Mouse (Mus musculus): ENCODE measurements around the gene Armc3. TPM values are rescaled to one million over a fixed set of nuclear protein-coding genes. Genes with fewer than 3 reads are reported as not detected.
A peak's percentile ranks its signal among the peaks of the same experiment; 100 is the strongest.

Gene Armc3
- polyA plus RNA-seq (2015; fragmentation: Nextera tagmentation; extraction: Ambion mirVana): 0.26 and 0.34 TPM in 2 replicates

DNA sequence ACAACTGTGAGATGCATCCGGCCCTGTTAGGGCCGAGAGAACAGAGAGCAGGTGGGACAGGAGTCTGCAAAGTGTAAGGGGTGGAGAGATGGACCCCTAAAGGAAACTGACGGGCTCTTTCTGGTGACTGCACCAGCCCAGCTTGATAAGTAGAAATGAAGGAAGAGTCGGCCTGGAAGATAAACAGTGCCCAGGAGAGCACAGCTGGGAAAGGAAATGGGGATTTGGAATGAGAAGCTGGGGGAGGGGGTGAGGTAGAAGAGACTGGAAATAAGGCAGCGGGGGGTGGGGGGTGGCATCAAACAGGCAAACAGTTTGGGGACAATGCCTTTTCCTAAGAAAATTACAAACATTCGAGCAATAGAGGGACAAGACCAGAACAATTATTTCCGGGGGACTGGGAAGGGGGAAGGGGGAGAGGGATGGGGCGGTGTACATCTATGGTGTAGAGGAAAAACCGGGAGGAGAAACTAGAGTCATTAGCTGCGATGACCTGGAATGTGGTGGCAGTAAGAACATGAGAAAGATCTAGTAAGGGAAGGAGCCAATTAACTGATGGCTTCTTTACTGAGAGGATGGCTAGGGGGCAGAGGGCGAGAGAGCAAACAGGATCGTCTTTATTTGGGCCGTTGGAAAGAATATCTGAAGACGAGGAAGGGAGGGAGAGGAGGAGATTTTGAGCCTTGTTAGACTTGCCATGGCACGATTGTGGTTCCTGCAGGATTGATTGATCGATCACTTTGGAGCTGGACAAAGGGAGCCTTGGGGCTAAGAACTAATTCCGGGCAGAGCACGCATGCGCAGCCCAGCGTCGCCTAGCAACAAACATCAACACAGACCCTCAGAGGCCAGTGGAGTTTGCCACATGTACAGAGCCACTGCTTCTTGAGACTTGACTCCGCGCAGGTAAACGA, at the start of gene Armc3:
Gene Armc3, plus strand, starts transcription at position 851 of the 914 bp plus-strand sequence.
- no peak for TF ChIP-seq CTCF (IDR thresholded peaks at IDR 0.05; ENCODE audit: low read depth)
- Histone ChIP-seq H3K9ac (ENCODE audit: low read depth, low read length) (peak within 1 kb of the TSS; percentile 53; the same call in 1 of the 2 replicates), H3K4me1 (replicated peaks; ENCODE audit: insufficient read depth, low read length) (no peaks in the 10 kb centered on the region), H3K9me3 (replicated peaks; ENCODE audit: low read length) (no peaks in the 10 kb centered on the region), H3K27me3 (ENCODE audit: insufficient read depth, low read length) (no peaks in the 10 kb centered on the region), H3K27ac (no peak within 1 kb of the TSS), H3K36me3 (ENCODE audit: insufficient read depth, low read length) (no peaks in the 10 kb centered on the region), H3K4me2 (ENCODE audit: low read length) (peak within 1 kb of the TSS; percentile 72), H3K4me3 (replicated peaks; ENCODE audit: low read depth, low read length) (peak within 1 kb of the TSS; percentile 44)
- peak; percentile 84 for DNase-seq (ENCODE audit: low spot score)
- 17% methylated on average over 24 of the region's 24 CpGs for WGBS
- peak; percentile 93 for ATAC-seq (replicated peaks; ENCODE audit: low FRiP score, low read depth)

DNA sequence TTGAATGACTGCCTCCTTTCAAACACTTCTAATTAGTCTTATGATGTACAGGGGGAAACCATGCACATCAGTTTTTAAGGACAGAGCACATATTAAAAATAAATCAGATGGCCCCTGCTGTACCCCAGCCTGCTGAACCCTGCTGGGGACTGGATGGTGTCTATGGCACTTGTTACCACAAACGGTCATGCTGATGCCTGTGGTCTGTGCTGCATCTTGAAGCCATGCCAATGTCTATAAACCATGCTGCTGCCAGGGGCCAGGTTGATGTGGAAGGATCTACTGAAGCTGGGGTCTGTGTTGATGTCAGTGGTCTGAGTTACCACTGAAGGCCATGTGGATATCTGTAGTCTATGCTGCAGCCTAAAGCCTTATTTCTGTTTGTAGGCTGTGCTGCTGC, 46.4 kb upstream of the Armc3 start:
- no peak overlapping the region for H3K27ac ChIP-seq
- no peaks in the 10 kb centered on the region; the same call in 1 of the 2 replicates for H3K4me1 ChIP-seq (replicated peaks; ENCODE audit: insufficient read depth, low read length)
- no peak for ATAC-seq (replicated peaks; ENCODE audit: low FRiP score, low read depth)
- no peak overlapping the region for H3K4me3 ChIP-seq (replicated peaks; ENCODE audit: low read depth, low read length)
- TF ChIP-seq CTCF (IDR thresholded peaks at IDR 0.05; ENCODE audit: low read depth): no peak
- no peak for DNase-seq (ENCODE audit: low spot score)
- H3K27me3 ChIP-seq (ENCODE audit: insufficient read depth, low read length): no peaks in the 10 kb centered on the region
- WGBS: 77% methylated on average over 1 of the region's 1 CpGs
- H3K4me2 ChIP-seq (ENCODE audit: low read length): no peak overlapping the region
- H3K36me3 ChIP-seq (ENCODE audit: insufficient read depth, low read length): no peaks in the 10 kb centered on the region
- no peaks in the 10 kb centered on the region for H3K9me3 ChIP-seq (replicated peaks; ENCODE audit: low read length)
- no peak overlapping the region for H3K9ac ChIP-seq (ENCODE audit: low read depth, low read length)

DNA sequence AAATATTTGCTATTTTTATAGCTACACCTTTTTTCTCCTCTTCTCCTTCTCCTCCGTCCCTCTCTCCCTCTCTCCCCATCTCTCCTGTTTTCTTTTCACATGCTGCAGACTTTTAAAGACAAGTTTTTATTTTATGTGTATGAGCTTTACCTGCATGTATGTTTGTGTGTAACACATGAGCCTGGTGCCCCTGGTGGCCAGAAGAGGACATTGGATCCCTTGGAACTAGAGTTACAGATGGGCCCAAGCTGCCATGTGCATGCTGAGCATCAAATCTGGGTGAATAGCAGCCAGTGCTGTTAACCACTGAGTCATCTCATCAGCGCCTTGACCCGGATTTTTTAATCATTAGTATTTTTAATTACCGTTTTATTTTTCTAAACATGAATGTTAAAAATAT, 42.9 kb upstream of the Armc3 start:
- TF ChIP-seq CTCF (IDR thresholded peaks at IDR 0.05; ENCODE audit: low read depth): peak; percentile 71
- no peak overlapping the region for H3K4me2 ChIP-seq (ENCODE audit: low read length)
- H3K9me3 ChIP-seq (replicated peaks; ENCODE audit: low read length): no peaks in the 10 kb centered on the region
- H3K4me1 ChIP-seq (replicated peaks; ENCODE audit: insufficient read depth, low read length): no peaks in the 10 kb centered on the region
- H3K36me3 ChIP-seq (ENCODE audit: insufficient read depth, low read length): no peaks in the 10 kb centered on the region
- H3K4me3 ChIP-seq (replicated peaks; ENCODE audit: low read depth, low read length): no peak overlapping the region
- no peaks in the 10 kb centered on the region for H3K27me3 ChIP-seq (ENCODE audit: insufficient read depth, low read length)
- ATAC-seq (replicated peaks; ENCODE audit: low FRiP score, low read depth): no peak
- 70% methylated on average over 4 of the region's 4 CpGs for WGBS
- no peak overlapping the region for H3K27ac ChIP-seq
- H3K9ac ChIP-seq (ENCODE audit: low read depth, low read length): no peak overlapping the region
- peak; percentile 34 for DNase-seq (ENCODE audit: low spot score)

DNA sequence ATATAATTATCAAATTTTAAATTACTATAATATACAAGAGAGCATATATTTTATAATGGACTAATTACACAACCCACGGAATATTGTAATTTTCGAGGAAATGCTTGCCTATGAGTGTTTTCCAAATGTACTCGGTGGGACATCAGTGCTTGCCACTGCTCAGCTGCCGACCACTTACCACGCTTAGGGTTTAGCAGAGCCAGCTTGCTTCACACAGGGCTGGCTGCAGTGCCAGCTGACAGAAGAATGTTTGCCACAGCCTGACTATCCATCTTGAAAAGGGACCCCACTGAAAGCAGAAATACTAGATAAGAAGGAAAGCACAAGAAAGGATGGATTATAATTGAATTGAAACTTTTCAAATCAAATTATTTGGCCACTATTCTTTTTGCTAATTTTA, 39.6 kb upstream of the Armc3 start:
- no peak overlapping the region for H3K4me2 ChIP-seq (ENCODE audit: low read length)
- no peak overlapping the region for H3K9ac ChIP-seq (ENCODE audit: low read depth, low read length)
- no peaks in the 10 kb centered on the region for H3K9me3 ChIP-seq (replicated peaks; ENCODE audit: low read length)
- H3K36me3 ChIP-seq (ENCODE audit: insufficient read depth, low read length): no peaks in the 10 kb centered on the region
- no peaks in the 10 kb centered on the region for H3K4me1 ChIP-seq (replicated peaks; ENCODE audit: insufficient read depth, low read length)
- TF ChIP-seq CTCF (IDR thresholded peaks at IDR 0.05; ENCODE audit: low read depth): no peak
- 80% methylated on average over 5 of the region's 5 CpGs for WGBS
- no peaks in the 10 kb centered on the region for H3K27me3 ChIP-seq (ENCODE audit: insufficient read depth, low read length)
- DNase-seq (ENCODE audit: low spot score): no peak
- no peak for ATAC-seq (replicated peaks; ENCODE audit: low FRiP score, low read depth)
- no peak overlapping the region for H3K4me3 ChIP-seq (replicated peaks; ENCODE audit: low read depth, low read length)
- no peak overlapping the region for H3K27ac ChIP-seq

DNA sequence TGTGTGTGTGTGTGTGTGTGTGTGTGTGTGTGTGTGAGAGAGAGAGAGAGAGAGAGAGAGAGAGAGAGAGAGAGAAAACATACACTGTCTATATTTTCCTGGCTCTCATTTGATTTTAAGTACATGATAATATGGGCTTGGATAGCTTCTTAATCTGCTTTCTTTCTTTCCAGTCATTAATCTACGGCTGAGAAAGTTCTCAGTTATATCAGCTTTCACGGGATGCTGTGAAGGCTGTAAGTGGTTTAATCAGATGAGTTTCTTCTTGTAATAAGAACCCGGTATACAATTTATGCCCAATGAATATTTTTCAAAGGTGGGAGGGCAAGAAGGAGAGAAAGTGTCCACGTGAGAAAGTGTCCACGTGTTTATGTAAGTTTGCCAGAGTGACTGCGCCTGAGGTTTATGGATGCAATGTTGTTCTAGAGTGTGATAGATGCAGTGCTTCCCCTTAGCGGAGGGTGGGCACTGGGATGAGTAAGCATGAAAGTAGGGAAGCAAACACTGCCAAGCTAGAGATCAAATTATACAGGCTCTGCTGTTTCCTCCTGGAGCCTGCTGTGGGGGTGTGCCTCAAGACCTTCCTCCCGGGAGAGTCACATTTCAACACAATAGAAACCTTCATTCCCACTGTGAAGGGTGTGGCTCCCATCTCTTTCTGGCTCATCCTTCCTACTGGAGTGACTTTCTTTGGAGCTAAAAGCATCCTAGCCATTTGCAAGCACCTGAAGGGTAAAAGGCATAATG, 38.6 kb upstream of the Armc3 start:
- Histone ChIP-seq H3K27ac (no peak overlapping the region), H3K27me3 (ENCODE audit: insufficient read depth, low read length) (no peaks in the 10 kb centered on the region), H3K9me3 (replicated peaks; ENCODE audit: low read length) (no peaks in the 10 kb centered on the region), H3K4me2 (ENCODE audit: low read length) (no peak overlapping the region), H3K9ac (ENCODE audit: low read depth, low read length) (no peak overlapping the region), H3K4me1 (replicated peaks; ENCODE audit: insufficient read depth, low read length) (no peaks in the 10 kb centered on the region), H3K36me3 (ENCODE audit: insufficient read depth, low read length) (no peaks in the 10 kb centered on the region), H3K4me3 (replicated peaks; ENCODE audit: low read depth, low read length) (no peak overlapping the region)
- WGBS: 6% methylated on average over 8 of the region's 8 CpGs
- ATAC-seq (replicated peaks; ENCODE audit: low FRiP score, low read depth): peak; percentile 69; the same call in 1 of the 2 replicates
- TF ChIP-seq CTCF (IDR thresholded peaks at IDR 0.05; ENCODE audit: low read depth): no peak
- peak; percentile 87 for DNase-seq (ENCODE audit: low spot score)

DNA sequence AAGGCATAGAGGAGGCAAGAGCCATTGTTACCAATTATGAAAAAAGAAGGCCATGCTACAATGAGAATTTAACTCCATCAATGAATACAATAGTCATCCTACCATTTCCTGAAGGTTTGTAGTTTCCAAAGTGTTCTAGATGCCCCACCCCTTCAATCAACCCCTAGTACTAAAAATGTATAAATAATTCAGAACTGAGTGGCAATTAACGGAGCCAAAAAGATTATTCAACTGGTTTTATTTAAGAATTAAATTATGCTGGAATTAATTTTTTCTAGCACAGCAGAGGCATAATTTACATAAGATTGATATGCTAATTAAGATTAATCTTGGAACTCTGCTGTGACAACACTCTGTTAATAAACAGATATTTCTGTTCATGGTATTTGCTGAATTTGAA, 34.9 kb upstream of the Armc3 start:
- no peak overlapping the region for H3K4me2 ChIP-seq (ENCODE audit: low read length)
- no peak overlapping the region for H3K27ac ChIP-seq
- WGBS: 92% methylated on average over 1 of the region's 1 CpGs
- H3K4me3 ChIP-seq (replicated peaks; ENCODE audit: low read depth, low read length): no peak overlapping the region
- H3K9ac ChIP-seq (ENCODE audit: low read depth, low read length): no peak overlapping the region
- H3K36me3 ChIP-seq (ENCODE audit: insufficient read depth, low read length): no peaks in the 10 kb centered on the region
- TF ChIP-seq CTCF (IDR thresholded peaks at IDR 0.05; ENCODE audit: low read depth): no peak
- ATAC-seq (replicated peaks; ENCODE audit: low FRiP score, low read depth): no peak
- DNase-seq (ENCODE audit: low spot score): no peak
- H3K9me3 ChIP-seq (replicated peaks; ENCODE audit: low read length): no peaks in the 10 kb centered on the region
- no peaks in the 10 kb centered on the region for H3K4me1 ChIP-seq (replicated peaks; ENCODE audit: insufficient read depth, low read length)
- no peaks in the 10 kb centered on the region for H3K27me3 ChIP-seq (ENCODE audit: insufficient read depth, low read length)
